Mouse (Mus musculus) regulatory T cell (primary cell): ENCODE results near the gene Pafah2.

ENCODE experiments used
- in situ Hi-C: fragments of 300-600 bp; cut with MboI, MseI; formaldehyde crosslinking; loops from one replicate; pipeline ENCODE4 v1.15.1; 2025; ENCODE audit warnings: high pct_unique_total_duplicates

Pafah2 gene

GRCm38 (mm10) chr4:134395977-134396825 lies at the start of gene Pafah2:
TSS of gene Pafah2 (plus strand) at chr4:134396320.
- in situ Hi-C loops: no loop called here

- in situ Hi-C loops: no loop called here
Observed at GRCm38 (mm10) chr4:134348078-134348477, 48.0 kb upstream of the Pafah2 start.

- in situ Hi-C loops: no loop called here
Observed at GRCm38 (mm10) chr4:134348545-134348944, 47.6 kb upstream of the Pafah2 start.

- in situ Hi-C loops: no loop called here
Observed at GRCm38 (mm10) chr4:134349829-134350228, 46.3 kb upstream of the Pafah2 start.

GRCm38 (mm10) chr4:134350641-134351040 lies 45.5 kb upstream of the Pafah2 start:
- in situ Hi-C loops: no loop called here

DNA sequence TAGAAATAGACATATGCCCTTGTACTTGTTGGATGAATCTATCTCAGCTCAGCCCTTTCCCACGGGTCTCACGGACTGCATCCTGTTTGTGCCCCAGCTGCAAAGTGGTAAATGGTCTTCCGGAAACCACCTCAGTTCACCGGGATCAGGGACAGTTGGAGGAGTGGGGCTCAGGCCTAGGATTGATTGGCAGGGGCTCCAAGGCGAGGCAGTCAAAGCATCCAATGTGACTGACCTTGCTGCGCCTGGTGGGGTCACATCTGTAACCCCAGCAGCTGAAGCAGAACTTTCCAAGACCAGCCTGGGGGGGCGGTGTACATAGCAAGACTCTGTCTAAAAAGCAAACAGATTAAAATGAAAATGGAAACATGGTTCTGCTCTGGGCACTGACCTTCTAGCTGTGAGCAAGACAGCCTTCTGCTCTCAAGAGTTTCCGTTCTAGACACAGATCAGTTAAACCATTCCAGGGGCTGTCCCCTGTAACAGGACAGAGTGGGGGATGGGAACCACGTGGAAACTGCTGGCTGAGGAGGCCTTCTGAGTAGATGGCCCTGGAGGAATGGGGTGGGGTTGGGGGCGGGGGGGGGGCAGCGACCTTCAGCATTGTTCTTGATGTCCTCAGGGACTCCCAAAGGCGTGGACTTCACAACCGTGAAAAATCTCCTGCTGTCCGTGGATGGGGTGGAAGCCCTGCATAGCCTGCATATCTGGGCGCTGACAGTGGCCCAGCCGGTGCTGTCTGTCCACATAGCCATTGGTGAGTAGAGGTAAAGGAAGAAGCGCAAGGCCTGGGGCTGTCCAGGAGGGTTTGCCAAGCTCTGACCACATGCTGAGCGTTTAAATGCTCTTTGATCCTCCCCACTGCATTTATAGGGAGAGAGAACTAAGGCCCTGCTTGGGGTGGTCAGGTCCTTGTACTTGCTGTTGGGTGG lies 44.5 kb upstream of the Pafah2 start:
- in situ Hi-C loops: no loop called here

DNA sequence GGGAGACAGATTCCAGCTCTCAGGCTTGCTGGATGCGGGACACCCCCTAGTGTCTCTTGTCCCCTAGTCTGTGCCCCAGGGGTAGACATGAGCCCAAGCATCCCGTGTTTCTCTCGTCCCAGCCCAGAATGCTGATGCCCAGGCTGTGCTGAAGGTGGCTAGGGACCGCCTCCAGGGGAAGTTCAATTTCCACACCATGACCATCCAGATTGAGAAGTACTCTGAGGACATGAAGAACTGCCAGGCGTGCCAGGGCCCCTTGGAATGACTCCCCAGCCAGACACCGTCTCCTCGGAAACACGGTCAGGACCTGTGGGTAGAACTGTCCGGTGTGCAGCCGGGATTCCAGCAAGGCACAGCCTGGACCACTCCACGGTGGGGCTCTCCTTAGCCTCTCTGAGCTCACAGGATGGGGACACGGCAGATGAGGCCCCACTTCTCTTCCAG lies 43.8 kb upstream of the Pafah2 start:
- in situ Hi-C loops: no loop called here

DNA sequence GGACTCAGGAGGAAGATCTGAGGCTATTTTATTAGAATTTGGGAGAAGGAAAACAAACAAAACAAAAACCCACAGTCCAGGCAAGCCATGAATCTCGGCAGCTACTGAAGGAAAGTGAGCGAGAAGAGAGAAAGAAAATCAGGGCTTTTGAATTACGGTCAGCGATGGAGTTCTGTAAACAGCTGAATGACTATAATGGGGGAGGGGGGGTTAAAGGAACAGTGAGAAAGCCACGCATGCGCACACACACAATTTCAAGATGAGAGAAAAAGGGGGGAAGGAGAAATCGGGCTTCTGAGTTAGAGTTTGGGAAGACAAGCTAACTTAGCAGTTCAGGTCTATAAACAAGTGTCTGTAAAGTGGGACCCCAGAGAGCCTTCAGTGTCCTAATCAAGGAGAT lies 43.2 kb upstream of the Pafah2 start:
- in situ Hi-C loops: no loop called here

DNA sequence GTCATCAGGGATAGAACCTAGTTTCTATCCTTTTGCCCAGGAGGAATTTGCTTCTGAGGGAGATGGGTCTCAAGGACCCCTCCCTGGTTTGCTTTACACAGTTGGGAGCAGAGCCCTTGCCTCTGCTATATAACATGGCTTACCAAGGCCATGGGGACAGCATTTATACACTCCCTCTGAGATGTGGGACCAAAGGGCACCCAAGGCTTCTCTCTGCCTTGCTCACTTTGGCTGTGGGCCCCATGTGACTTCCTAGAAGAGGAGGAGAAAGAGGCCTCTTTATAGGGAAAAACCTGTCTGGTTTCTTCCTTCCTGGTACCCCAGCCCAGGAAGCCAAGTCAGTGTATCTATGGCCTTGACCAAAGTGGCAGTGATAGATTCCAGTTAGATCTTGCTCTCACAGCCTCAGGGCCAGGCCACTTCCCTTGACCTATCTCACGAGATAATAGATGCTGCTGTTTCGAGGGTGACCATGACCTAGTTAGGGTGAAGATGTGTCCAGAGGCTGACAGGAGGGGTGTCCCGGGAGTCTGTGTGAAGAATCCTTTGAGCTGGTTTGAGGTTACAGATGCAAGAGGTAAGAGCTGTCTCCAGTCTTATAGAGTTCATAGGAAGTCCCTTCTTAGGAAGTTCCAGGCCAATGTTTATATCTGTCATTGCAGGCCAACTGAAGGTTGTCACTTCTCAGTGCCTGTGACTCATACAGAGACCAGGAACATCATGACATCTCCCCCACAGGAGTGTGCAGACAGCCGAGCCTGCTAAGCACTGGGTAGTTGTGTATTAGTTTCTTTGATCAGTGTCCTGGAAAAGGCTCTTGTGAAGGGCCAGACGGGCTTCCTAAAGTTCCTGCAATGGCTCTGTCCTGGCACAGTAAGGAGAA lies 42.4 kb upstream of the Pafah2 start:
- in situ Hi-C loops: no loop called here

- in situ Hi-C loops: no loop called here
Observed at GRCm38 (mm10) chr4:134355841-134356452, 40.2 kb upstream of the Pafah2 start.

DNA sequence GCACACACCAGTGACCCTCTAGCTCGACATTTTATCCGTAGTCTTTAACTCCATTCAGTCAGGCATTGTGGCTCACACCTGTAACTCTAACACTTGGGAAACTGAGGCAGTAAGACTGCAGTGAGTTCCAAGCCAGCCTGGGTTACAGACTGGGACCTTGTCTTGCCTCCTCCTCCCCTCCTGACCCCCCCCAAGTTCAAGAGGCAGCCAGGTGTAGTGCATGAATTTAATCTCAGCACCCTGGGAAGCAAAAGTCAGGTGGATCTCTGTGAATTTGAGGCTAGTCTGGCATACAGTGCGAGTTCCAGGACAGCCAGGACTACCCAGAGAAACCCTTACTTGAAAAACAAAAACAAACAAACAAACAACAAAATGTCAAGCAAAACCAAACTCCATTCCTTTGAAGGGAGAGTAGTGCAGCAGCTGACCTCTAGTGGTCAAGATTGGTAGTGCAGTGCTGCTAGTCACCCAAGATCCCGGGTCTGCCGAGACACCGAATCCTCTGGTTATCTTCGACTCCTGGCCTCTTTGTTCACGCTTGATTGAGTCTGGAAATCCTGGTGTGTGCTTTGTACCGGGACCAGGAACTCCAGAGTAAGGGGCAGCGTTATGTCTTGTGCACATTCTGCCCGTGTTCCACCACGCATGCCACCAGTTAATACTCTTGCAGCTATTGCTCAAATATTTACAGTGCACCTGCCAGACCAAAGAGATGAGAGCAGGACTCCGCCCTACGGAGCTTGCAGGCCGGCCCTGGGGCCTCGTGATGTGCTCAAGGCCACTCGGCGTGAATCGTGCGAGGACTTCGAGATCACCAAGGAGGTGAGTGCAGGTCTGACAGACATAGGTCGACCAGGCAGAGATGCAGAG lies 39.3 kb upstream of the Pafah2 start:
- in situ Hi-C loops: no loop called here

DNA sequence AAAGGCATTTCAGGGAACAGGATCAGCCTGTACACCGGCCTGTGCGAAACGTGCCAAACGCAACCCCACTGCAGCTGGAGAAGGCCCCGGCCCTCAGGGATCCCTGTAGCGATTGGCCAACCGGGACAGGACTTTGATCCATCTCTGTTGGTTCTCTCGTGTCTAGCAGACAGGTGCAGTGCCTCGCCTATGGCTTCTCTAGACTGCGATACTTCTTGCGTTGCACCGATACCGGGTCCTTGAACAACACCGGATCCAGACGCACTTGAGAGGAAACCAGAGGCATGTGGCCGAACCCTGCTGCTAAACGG lies 38.7 kb upstream of the Pafah2 start:
- in situ Hi-C loops: no loop called here

DNA sequence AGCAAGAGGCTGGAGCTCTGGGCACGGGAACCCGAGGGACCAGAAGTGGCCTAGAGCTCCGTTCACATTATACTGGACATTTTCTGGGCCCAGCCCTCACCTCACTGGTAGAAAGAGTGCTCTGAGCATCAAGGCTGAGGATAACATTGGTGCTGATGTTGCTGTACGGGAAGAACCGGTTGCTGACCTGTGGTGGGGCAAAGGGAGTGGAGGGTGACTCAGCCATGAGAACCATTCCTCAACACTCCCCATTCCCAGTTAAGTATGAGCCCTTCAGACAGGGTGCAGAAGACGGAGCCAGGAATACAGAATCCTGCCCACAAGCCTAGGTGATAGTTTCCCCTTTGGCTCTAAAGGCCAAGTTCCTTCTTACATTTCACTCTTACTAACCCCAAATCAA lies 36.5 kb upstream of the Pafah2 start:
- in situ Hi-C loops: no loop called here

DNA sequence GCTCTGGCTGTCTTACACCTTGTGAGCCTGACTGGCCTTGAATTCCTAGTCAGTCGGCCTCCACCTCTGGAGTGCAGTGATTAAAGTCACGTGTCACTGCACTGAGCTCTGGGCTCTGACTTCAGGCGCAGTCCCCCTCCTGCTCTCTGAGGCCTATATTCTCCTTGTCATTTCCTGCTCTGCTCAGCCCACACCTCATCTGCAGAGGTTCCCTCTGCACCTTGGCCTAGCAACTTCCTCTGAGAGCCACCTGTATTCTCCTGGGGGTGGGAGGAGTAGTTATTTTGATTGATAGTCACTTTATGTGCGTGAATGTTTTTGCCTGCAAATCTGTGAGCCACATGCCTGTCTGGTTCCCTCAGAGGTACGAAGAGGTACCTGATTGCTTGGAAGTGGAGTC lies 34.9 kb upstream of the Pafah2 start:
- in situ Hi-C loops: no loop called here

DNA sequence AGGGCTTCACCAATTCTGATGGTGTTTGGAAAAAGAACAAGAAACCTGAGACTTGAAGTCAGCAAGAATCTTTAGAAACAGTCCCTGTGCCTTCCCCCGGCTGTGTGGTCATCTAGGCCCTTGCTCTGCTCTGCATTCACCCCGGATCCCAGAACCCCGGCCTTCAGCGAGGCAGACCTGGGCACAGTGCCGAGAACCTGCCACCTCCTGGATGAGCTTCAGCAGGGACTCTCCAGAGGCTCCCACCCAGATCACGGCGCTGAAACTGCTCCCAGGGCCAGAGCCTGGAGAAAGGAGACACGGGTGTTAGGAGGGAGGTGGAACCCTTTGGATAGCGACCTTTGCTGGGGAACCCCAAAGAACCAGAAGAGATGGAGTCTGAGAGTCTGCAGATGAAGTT lies 34.0 kb upstream of the Pafah2 start:
- in situ Hi-C loops: no loop called here

- in situ Hi-C loops: no loop called here
Observed at GRCm38 (mm10) chr4:134362586-134362985, 33.5 kb upstream of the Pafah2 start.

GRCm38 (mm10) chr4:134365280-134365679 lies 30.8 kb upstream of the Pafah2 start:
- in situ Hi-C loops: no loop called here

GRCm38 (mm10) chr4:134370649-134371221 lies 25.4 kb upstream of the Pafah2 start:
- in situ Hi-C loops: loop anchor here (5.0 kb wide), 1 partner anchor 68 kb away; no protein-coding TSS in a partner anchor

GRCm38 (mm10) chr4:134371316-134371855 lies 24.7 kb upstream of the Pafah2 start:
- in situ Hi-C loops: loop anchor here (5.0 kb wide), 1 partner anchor 69 kb away; no protein-coding TSS in a partner anchor
